Mouse (Mus musculus): ENCODE data around the gene Pde4d.

Pde4d gene

DNA sequence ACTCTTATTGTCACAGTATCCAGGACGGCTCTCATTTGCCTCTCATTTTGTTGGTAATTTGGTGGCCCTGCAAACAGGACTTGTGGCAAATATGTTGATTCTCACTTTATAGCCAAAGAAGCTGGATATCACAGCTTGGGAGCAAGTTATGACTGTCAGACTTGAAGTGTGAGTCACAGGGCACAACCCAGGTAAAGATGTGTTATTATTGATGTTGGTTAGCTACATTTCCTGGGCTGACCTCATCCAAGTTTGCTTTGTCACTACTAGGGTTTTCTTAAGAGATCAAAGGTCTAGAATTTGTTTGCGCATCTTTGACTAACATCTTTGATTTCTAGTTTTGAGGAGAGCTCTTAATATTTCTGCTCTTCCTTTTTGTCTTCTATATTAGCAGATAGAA is 1393.2 kb downstream of the Pde4d start:
- no peak for DNase-seq

DNA sequence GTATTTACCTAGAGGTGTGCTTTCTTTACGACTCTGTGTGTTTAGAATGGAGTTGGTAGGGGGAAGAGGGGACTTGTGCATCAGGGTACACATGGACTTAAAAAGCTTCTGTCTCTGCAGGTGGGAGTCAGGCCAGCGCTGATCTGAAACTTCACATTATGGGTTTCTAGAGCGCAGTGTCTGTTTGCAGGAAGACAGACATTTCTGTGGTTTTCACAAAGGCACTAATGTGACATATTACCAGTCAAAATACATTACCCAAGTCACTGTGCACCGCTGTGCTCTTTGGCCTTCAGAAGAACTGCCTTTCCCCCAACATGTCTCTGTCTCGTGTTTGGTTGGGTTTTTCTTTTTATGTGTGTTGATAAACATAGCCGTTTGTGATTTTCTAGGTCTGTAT is 1395.1 kb downstream of the Pde4d start:
- no peak for DNase-seq

DNA sequence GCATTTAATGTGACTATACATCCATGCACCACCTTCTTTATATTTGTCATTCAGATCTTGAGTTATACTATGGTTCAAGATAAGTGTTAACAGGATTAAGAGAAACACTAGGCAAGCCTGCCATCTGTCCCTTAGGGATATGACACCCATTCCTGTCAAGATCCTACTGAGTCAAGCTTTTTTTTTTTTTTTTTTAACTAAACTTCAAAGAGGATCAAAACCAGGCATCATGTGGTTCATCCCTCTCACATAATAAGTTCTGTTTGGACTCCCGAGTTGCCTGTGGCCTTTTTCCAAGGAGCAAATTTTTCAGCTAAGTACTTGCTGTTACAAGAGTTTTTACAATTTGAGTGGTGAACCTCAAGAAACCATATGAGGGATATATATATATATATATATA is 1414.1 kb downstream of the Pde4d start:
- DNase-seq, result no peak

DNA sequence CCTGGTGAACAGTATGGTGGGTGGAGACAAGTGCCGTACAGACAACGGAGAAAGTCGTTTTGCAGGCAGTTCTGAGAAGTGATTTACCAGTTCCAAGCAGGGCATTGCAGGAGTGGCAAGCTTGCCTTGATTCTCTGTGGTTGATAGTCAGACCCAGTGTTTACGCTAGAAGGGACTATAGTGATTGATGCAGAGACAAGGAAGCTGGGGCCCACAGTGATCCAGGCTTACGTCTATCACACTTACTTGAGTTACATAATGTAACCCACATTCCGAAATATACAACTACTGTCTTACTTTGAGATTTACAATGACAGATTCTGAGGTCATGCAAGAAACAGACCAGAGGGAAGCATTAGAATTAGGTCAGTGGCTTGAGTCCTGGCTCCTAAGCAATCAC is 1414.6 kb downstream of the Pde4d start:
- DNase-seq, result no peak

DNA sequence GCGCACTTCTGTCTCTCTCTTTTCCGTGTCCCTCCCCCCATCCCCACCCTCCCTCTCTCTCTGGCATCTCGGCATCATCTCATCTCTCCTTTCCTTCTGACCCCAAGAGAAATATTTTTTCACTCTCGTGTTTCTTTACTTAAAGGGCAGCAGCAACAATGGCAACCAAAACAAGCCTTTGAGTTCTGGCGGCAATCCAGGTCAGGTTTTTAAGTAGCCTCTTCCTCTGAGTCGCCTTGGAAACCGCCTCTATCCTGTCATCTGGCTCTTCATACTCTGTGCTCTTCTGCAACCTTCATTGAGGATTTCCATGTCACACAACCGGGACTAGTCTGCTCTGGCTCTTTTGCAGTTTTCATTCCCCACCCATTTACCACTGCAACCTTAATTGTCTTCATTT is 1430.6 kb downstream of the Pde4d start:
- no peak for DNase-seq

DNA sequence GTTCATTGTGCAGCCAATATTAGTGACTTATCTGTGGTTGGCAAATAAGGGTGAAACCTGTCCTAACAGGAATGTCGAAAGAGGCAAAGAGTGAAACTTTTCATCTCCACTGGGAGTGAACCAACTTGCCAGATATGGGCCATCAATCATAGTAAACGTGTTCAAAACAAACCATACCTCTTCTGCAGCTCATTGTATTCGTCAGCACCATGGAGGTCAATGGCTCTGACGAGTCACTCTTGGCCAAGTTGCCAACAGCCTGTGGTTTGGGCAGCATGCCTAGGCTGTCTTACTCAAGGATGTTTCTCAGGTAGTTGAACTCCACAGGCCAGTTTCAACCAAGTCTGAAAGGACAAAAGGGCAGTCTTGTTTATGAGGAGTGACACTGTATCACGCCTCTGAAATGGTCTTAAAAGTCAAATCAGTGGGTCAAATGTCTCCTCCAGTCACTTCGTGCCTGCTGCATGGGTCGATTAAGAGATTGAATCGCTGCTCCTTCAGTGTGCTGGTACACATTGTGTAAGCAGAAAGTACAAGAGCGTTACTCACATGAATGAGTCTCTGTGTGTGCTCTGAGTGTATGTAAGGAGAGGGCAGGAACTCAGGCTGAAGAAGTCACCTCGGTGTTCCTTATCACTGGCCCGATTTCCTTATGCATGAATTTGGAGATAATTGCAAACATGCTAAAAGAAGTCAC is 1431.6 kb downstream of the Pde4d start:
- DNase-seq, result no peak

DNA sequence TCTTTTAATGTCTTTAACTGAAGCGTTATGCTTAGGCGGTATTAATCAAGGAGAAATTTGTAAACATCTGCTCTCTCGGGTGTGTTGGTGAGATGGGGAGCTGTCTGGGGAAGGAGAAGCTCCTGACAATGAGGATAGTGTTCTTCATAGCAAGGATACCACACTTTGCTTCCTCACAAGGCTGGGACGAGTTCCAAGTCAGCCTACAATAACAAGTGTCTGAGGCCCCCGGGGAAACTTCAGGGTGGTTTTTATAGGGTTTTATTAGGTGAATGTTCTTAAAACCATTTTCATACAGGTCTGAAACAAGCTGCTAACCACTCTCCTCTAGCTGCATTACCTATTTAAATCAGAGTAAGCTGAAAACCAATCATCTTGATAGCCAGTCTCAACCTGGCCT is 1433.9 kb downstream of the Pde4d start:
- no peak for DNase-seq

DNA sequence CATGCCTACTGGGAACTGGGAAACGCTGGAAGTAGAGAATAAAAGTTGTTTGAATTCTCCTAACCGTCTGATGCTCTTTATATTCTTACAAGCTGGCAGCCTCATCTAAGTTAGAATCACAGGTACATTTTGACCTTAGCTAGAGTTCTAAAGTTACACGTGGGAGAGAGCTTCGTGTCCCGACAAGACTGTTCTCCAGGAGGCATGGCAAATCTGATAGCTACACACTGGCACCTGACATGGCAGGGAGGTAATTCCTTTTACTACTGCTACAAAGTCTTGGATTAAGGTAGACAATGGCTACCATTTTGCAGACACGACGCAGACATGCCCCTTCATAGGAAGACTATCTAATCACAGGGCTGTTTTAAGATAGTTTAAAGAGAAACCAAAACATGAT is 1435.1 kb downstream of the Pde4d start:
- DNase-seq, result no peak

DNA sequence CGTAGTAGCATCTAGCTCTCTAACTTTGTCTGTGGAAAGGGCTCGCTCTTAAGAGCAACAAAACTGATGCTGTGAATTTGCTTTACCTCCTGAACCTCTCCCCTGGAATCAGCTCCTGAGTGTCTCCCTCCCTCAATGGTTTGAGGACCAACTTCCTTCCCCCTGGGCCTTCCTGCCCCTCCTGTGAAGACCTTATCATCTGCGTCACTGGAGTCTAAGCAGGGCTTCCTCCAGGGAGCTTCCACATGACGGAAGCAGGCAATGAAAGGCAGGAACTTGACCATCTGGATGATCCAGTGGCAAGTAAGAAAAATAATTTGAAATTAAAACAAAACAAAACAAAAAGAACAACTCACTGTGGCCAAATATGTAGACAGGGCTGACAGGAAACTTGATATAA is 1438.5 kb downstream of the Pde4d start:
- DNase-seq, result no peak

DNA sequence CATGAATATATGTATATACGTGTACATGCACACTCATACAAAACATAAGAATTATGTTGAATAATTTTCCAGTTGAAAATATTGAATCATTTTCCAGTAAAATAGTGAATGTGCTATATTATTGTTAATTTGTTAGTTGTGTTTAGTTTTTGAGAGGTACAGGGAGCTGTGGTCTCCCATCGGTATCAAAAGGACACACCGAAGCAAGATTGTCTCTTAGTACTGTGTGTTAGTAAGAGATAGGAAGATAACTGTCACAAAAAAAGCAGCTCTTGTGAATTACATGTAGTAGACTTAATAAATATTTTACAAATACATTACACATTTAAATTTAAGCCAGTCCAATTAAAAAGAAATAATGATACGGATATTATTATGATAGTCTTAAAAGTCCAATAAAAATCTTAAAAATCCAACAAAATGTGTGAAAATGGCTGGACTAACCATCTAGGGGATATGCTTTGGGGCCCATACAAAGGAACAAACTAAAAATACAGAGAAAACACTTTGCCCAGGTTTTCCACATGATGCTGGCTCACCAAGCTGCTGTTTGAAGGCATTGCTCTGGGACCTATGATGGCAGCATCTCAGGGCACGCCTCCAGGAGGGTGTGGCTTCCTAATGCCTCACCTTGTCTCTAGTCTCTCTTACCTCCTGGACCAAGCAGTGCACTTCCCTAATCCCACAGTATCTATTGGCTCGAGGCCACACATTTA is 1441.6 kb downstream of the Pde4d start:
- no peak for DNase-seq

DNA sequence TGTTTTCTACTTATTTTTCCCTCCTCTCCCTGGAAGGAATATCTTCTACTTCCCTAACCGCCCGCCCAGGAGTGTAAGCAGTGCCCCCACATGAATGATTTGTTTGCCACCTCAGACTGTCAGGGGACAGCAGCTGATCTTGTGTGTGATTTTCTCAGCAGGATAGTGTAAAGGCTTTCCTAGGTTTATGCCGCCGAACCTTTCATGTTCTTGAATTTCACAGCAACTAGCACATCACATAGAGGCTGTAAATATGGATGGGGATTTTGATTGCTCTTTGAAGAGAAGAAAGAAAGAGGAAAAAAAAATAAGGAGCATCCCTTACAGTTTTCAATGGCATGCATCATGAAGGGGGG is 1442.1 kb downstream of the Pde4d start:
- DNase-seq, result no peak

DNA sequence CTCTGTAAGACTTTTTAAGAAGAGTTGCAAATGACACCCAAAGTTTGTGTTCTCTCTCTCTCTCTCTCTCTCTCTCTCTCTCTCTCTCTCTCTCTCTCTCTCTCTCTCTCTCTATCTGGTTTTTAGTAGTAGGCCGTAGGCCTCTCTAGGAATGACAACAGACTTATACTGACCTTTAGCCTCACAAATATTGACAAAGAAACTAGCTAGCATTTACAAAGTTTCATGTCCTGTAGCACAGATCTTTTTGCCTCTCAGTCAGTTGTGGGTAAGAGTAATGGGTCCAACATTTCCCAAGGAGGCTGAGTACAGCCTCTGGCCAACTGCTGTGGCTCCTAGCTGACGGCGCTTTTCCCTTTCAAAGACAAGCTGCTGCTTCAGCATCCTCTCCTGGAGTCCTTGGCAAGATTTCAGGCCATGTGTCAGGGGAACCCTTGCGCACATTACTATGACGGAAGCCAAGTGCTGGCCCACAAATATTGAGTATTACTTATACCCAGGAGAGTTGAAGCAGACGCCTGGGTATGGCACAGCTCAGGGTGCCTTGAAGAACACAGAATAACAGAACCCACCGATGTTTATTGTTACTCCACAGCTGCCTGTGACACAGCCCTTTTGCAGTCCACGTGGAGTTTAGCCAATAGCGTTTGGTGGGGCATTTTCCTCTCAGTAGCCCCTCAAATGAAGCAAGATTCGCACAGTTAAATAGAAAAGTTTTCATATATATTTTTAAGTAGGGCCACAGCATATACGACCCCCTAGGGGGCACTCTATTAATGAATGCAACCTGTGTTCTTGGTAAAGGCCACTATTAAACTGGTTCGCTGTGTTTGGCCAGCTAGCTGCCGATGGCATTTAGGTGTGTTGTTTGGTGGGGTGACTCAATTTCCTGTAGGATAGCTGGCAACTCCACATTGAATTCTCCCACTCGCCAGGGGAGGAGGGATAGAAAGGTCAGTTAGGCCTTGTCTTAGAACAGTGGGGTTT is 1450.0 kb downstream of the Pde4d start:
- DNase-seq, result no peak

DNA sequence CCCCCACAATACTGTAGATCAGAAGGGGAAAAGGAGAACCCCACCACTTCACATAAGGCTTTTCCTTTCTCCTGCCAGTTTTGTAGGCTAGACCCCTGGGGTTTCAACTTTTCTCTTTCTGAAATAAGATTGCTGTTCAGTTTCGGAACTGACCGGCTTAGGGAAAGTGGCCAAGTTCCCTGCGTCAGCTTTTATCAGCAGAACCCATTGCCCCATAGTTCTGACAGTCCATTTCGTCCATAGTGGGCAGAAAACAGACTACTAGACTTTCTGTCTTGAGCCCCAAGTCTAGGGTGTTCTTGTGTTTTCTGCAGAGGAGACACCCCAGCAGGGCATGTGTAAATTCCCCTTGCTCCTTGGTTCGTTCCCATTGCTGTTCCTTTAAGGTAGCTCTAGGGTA is 1452.1 kb downstream of the Pde4d start:
- DNase-seq, result no peak

DNA sequence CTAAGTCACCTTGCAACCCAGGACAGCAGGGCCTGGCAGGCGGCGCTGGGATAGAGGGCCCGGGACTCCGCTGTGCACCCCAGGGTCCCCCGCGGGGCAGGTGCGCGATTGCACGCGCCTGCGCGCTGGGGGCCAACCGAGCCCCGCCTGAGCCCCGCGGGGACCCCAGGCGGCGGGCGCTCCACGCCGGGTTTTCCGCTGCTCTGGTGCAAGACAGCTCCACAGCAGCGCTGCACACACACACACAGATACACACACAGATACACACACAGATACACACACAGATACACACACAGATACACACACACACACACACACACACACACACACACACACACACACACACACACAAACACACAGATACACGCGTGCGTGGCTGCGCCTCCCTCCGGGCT is 1452.7 kb downstream of the Pde4d start:
- peak; percentile 44 for DNase-seq

DNA sequence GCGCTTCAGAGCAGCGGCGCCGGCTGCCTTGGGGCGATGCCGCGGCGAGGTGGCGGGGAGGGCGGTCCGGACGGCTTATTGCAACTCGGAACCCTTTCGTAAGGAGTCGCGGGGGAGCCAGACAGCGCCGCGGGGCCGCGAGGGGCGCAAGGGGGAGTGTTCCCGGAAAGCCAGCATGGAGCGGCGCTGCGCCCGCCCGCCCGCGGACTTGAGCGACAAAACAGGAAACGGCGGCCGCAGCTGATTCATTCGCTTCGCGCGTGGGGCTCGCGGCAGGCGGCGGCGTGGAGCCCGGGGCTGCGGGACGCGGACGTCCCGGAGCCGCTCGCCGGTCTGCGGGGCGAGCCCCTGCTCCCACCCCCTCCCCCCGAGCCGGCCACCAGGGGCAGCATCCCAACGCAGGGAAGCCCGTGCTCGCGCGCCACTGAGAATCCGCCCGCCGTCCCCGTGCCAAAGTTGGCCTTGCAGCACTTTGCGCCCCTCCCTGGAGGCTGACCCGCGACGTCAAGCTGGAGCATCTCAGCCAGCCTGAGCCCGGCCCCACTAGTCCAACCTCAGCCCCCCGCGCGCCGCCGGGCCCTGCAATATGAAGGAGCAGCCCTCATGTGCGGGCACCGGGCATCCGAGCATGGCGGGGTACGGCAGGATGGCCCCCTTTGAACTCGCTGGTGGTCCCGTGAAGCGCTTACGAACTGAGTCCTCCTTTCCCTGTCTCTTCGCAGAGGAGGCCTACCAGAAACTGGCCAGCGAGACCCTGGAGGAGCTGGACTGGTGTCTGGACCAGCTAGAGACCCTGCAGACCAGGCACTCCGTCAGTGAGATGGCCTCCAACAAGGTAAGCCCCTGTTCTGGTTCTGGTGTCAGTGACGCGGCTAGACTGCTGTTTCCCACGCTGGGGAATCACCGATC is 1453.4 kb downstream of the Pde4d start:
- DNase-seq, result peak; percentile 70

DNA sequence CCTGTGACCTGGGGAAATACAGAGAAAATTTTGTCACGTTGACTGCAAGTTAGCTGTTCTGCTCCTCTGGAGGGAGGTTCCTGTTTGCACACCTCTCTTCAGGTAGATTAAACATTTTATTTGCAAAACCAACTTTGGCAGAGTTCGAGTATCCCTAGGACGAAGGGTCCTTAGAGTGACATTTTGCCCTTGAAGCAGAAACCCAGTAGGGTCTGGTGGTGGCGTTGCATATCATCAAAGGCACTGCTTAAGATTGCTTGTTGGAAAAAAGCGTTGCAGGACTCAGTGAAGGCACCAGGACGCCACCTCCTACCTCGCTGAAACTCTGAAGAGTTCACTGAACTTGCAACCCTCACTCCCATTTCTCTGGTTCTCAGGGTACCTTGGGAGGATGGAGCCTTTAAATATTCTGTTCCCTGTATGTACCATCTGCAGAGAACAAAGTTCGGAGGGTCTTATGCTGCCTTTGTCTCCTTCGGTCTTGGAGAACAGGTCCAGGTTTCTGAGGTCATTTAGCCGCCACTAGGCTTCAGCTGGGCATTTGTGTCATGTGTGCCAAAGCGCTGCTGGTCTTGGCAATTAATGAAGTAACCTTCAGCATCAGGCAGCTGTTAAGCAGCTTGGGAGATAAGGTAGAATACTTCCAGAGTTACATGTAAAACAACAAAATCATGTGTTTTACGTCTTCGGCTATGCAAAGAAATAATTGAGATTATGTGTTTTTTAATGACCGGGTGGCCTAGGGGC is 1454.2 kb downstream of the Pde4d start:
- no peak for DNase-seq

DNA sequence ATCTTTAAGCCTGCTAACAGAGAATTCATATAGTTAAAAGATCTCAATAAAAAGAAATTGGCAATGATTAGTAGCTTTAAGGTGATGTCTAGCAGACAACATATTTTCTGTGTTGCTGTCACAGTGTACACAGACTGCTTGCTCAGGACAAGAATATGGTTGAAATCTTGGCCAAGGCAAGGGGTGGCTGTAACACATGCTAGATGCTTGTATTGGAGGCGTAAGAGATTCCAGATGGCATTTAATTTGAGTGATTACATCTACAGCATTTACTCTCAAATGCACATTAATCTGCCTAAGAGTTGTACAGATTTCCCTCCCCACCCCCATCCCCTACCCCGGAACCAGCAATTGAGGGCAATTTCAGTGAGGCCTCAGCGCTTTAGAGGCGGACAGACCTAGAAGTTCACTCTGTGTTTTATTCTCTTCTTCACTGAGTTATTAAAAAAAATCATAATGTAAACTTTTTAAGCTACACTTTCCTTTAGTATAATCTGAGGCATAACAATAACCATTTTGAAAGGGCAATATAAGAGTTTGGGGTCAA is 1456.7 kb downstream of the Pde4d start:
- no peak for DNase-seq

DNA sequence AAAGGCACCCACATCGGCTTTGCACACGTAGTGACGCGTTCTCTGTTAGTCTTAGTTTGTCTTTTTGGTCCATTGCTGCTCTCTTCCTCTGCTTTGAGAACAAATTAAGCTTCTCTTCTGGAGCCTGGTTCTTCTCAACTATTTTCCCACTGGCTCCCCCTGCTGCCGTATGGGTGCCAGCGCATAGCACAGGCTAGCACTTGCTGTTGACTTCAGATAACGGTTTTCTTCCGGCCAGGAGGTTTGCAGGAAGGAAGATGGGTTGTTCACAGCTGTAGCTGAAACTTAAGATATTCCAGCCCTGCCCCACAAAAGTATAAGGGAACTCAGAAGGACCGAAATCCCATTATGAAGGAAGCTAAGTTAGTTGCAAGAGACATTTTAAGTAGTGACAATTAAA is 1457.9 kb downstream of the Pde4d start:
- peak; percentile 63 for DNase-seq

DNA sequence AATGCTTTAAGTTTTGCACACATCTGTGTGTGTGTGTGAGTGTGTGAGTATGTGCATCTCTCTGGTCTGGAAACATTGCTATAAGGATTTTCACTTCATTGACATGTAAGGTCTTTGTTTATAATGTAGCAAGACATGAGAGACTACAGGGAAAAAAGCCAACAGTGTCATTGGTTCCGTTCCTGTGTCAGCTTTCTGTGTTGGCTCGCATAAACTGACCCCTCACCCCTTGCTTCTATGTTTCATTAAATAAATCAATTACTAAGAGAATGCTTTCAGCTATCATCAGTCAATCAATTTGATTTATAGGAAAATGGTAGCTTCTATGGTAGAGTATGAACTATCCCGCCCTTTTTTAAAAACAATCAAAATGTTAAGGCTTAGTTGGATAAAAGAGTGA is 1458.6 kb downstream of the Pde4d start:
- no peak for DNase-seq

DNA sequence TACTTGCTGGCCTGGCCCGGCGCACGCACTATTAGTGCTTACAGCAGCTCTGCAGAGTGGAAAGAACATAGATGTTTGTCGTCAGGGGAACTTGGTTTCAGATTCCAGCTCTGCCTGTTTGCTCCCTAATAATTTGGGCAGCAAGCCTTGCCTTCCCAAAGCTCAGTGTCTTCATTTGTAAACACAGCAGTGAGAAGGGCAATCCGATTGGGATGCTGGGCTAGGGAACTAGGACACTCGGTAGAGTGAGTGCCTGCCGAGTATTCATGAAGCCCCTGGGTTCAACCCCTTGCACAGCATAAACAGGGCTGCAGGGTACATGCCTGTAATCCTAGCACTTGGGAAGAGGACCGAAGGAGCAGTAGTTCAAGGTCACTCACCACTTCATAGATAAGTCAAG is 1459.4 kb downstream of the Pde4d start:
- no peak for DNase-seq

DNA sequence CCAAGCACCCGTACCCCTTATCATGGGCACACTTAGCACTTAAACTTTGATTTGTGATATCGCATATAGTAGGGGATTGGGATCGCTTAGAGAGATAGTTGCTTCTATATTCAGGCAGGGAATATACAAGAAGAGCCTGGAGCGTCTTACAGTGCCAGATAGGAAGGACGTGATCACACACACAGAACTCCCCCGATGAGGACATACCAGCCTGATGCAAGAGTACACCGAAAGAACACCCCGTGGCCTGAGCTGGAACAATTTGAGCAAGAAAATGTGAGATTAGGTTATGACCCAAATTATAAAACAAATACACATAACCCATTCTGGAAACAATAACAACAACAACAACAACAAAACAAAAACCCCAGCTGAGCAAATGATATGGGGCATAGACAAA is 1461.2 kb downstream of the Pde4d start:
- DNase-seq, result no peak

DNA sequence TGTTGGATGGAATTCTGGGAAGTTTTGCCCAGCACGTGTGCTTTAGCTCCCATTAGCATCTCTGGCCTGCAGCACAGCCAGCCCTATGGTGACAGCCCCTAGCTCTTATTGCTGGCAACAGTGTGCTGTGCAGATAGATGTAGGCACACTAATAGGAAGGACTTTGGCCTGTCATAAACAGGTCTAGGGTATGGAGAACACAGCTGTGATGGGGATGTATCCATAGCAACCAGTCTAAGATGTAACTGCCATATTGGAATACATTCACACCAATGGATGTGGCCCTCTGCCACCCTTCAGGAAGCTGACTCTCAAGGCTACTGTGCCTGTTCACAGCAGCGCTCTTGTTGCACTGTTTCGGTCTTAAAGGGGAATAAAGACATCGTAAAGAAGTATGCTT is 1462.9 kb downstream of the Pde4d start:
- no peak for DNase-seq
